Mouse (Mus musculus) hematopoietic stem cell, adult 5-6 weeks (primary cell): ENCODE measurements at regions not wholly inside any gene's neighbourhood (a gene's known extent, or its start where the extent isn't known, plus 50 kb on each side); places are given as distances from the start of the nearest gene placed in this dataset.
A peak's percentile ranks its signal among the peaks of the same experiment; 100 is the strongest.

Experiments used
- ATAC-seq, 2 experiments: fragments of 125-278 bp in 1 of 2; replicated peaks in 1 of 2; 2 replicates each; pipeline ENCODE4 v1.8.0; 2016 to 2017; ENCODE audit warnings: inconsistent platforms in 2 of 2, mild to moderate bottlenecking in 2 of 2, moderate number of reproducible peaks in 2 of 2, low read depth in 1 of 2, moderate TSS enrichment in 1 of 2; ENCODE audit not compliant: low FRiP score in 2 of 2, poor library complexity in 2 of 2, severe bottlenecking in 2 of 2, insufficient read depth in 1 of 2, low TSS enrichment in 1 of 2

- ATAC-seq, result peak; percentile 93 to 98
Observed at GRCm38 (mm10) chr15:97590732-97591292, 114.8 kb downstream of the Rpap3 start.

- ATAC-seq, result no peak
Observed at GRCm38 (mm10) chr15:97587571-97588205, 117.9 kb downstream of the Rpap3 start.

GRCm38 (mm10) chr15:97581724-97582154, 123.9 kb downstream of the Rpap3 start:
- ATAC-seq, result peak; percentile 95 to 97

GRCm38 (mm10) chr15:97580726-97581125, 124.9 kb downstream of the Rpap3 start:
- ATAC-seq, result no peak

- no peak for ATAC-seq
Observed at GRCm38 (mm10) chr15:97578046-97578445, 127.6 kb downstream of the Rpap3 start.

- no peak for ATAC-seq
Observed at GRCm38 (mm10) chr15:97577196-97577595, 128.4 kb downstream of the Rpap3 start.

GRCm38 (mm10) chr15:97572639-97573038, 133.0 kb downstream of the Rpap3 start:
- no peak for ATAC-seq

- ATAC-seq, result no peak
Observed at GRCm38 (mm10) chr15:97571885-97572284, 133.7 kb downstream of the Rpap3 start.

- ATAC-seq, result no peak
Observed at GRCm38 (mm10) chr15:97560096-97560495, 145.5 kb downstream of the Rpap3 start.

- ATAC-seq, result no peak
Observed at GRCm38 (mm10) chr15:97558725-97559124, 146.9 kb downstream of the Rpap3 start.

GRCm38 (mm10) chr15:97548354-97548753, 157.3 kb downstream of the Rpap3 start:
- no peak for ATAC-seq

- no peak for ATAC-seq
Observed at GRCm38 (mm10) chr15:97545034-97545433, 160.6 kb downstream of the Rpap3 start.

GRCm38 (mm10) chr15:97541646-97542045, 164.0 kb downstream of the Rpap3 start:
- ATAC-seq, result no peak

- no peak for ATAC-seq
Observed at GRCm38 (mm10) chr15:97536145-97536544, 169.5 kb downstream of the Rpap3 start.

- no peak for ATAC-seq
Observed at GRCm38 (mm10) chr15:97534878-97535277, 170.7 kb downstream of the Rpap3 start.

- no peak for ATAC-seq
Observed at GRCm38 (mm10) chr15:97533553-97534291, 171.9 kb downstream of the Rpap3 start.

GRCm38 (mm10) chr15:97532346-97532910, 173.2 kb downstream of the Rpap3 start:
- no peak for ATAC-seq

GRCm38 (mm10) chr15:97528291-97529050, 177.2 kb downstream of the Rpap3 start:
- ATAC-seq, result no peak
